Mouse (Mus musculus): ENCODE data around the gene Gm17428.

- TF ChIP-seq EP300 (IDR thresholded peaks at IDR 0.05; ENCODE audit: insufficient read depth, low read depth, low read length) (peak; percentile 87), CTCF (IDR thresholded peaks at IDR 0.05; ENCODE audit: low read depth, low read length) (no peak)
Measured at GRCm38 (mm10) chr14:54929801-54930200, 46.9 kb upstream of the Gm17428 start.

All from ES-Bruce4 (cell line).